Mouse (Mus musculus): Measurements from ENCODE around the gene Tmx1. TPM values are rescaled to one million over a fixed set of nuclear protein-coding genes. Genes with fewer than 3 reads are reported as not detected.

Gene Tmx1
- polyA plus RNA-seq, 1 experiment from 2014 or later = 122 TPM

DNA sequence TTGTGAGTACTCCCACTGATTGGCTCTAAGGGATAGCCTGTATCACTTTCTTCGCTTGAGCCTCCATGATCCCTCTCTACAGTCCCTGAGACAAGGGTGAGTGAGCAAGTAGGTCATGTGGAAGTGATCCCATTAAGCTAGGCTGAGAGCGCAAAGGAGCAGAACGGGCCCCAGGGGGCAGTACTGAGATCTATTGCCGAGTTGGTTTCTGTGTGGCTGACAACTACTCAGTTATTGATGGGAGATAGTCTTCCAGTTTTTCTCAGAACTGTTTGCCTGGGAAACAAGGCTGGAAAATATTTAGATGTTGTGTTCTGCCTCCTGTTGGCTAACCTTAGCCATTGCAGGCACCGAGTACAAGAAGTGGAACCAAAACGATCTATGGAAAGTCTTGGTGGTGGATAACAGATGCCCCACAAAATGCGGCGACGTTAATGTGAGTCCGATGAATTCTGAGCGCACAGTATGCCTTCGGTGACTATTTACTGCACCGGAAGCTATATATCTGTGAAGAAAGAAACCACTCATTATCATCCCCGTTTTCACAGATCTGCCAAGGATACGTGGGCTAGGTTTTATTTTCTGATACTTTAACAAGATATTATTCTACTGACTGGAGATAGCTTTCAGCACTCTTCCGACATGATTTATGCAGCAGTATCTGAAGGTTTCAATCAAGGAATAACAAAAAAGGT lies 24.8 kb downstream of the Tmx1 start:
- peaks cover 7% of the 10 kb centered on the region; the same call in 1 of the 2 replicates for H3K4me1 ChIP-seq (ENCODE audit: insufficient read depth, low read length)
- ATAC-seq (ENCODE audit: low FRiP score, low TSS enrichment) = peak; percentile 88
- no peaks in the 10 kb centered on the region for H3K36me3 ChIP-seq (ENCODE audit: insufficient read depth, low read length)
- H3K9ac ChIP-seq (replicated peaks; ENCODE audit: low read length) = no peak overlapping the region
- no peaks in the 10 kb centered on the region for H3K27me3 ChIP-seq (ENCODE audit: insufficient read depth, low read length)
- no peaks in the 10 kb centered on the region for H3K9me3 ChIP-seq (ENCODE audit: low read length)
- H3K4me3 ChIP-seq (ENCODE audit: low read length) = peak overlapping the region; percentile 14; the same call in 1 of the 2 replicates
- WGBS = 74% methylated on average over 16 of the region's 16 CpGs
- H3K27ac ChIP-seq (ENCODE audit: low read length) = no peak overlapping the region
- peak overlapping the region; percentile 44 for H3K4me2 ChIP-seq (replicated peaks; ENCODE audit: low read depth, low read length)

DNA sequence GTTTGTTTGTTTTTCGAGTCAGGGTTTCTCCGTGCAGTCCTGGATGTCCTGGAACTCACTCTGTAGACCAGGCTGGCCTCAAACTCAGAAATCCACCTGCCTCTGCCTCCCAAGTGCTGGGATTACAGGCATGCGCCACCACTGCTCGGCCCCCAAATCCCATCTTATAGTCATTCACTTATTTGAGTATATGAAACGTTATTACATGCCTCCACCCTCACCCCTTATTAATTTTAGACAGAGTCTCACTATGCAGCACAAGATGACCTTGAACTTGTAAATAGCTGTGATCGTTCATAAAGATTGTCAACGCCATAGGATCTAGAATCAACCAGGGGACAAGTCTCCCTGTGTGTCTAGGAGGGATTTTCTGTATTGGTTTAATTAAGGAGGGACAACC lies 33.1 kb downstream of the Tmx1 start:
- WGBS = 82% methylated on average over 7 of the region's 7 CpGs
- Histone ChIP-seq H3K27me3 (ENCODE audit: insufficient read depth, low read length) (no peaks in the 10 kb centered on the region), H3K4me2 (replicated peaks; ENCODE audit: low read depth, low read length) (no peak overlapping the region), H3K9ac (replicated peaks; ENCODE audit: low read length) (no peak overlapping the region), H3K4me3 (ENCODE audit: low read length) (no peak overlapping the region), H3K9me3 (ENCODE audit: low read length) (no peaks in the 10 kb centered on the region), H3K4me1 (ENCODE audit: insufficient read depth, low read length) (no peaks in the 10 kb centered on the region), H3K36me3 (ENCODE audit: insufficient read depth, low read length) (no peaks in the 10 kb centered on the region), H3K27ac (ENCODE audit: low read length) (no peak overlapping the region)
- no peak for ATAC-seq (ENCODE audit: low FRiP score, low TSS enrichment)

DNA sequence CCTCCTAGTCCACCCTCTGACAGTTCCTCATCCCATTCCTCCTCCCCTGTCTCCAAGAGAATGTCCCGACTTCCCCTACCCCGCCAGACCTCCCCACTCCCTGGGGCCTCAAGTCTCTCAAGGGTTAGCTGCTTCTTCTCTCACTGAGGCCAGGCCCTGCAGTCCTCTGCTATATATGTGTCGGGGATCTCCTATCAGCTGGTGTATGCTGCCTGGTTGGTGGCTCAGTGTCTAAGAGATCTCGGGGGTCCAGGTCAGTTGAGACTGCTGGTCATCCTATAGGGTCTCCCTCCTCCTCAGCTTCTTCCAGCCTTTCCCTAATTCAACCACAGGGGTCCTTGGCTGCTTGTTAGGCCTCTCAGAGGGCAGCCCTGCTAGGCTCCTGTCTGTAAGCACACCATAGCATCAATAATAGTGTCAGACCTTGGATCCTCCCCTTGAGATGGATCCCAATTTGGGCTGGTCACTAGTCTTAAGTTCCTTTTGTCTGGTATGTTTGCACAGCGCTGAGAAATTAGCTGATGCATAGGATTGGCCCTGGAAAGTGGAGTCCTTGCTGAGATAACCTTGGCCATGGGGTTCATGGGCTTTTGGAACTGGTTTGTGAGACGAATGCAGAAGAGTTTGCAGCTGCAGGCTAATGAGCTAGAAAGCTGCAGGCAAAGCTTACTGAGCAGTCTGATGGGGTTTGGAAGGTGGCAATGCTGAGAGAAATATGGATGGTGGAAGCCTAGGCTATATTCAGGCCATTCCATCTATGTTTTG lies 34.0 kb downstream of the Tmx1 start:
- no peak for ATAC-seq (ENCODE audit: low FRiP score, low TSS enrichment)
- no peaks in the 10 kb centered on the region for H3K9me3 ChIP-seq (ENCODE audit: low read length)
- 77% methylated on average over 6 of the region's 6 CpGs for WGBS

DNA sequence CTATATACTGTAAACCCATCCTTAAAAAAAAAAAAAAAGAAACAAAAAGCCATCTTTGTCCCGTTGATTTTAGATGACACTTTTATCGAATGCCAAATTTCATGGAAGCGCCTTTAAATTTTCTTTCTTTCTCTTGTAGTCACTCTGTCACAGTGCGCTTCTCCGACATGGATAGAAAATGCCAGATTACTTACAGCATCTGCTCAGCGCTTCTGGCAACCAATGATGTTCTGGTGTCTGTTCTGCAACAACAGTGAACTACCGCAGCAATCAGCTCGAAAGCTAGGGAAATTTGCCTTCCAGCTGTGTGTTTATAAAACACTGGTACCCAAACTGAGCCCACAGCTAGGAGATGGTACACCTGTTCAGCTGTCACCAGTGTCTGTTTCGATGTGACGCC lies 39.5 kb downstream of the Tmx1 start:
- H3K27ac ChIP-seq (ENCODE audit: low read length) = no peak overlapping the region
- no peaks in the 10 kb centered on the region for H3K9me3 ChIP-seq (ENCODE audit: low read length)
- no peak overlapping the region for H3K4me3 ChIP-seq (ENCODE audit: low read length)
- 89% methylated on average over 10 of the region's 10 CpGs for WGBS
- no peak overlapping the region for H3K4me2 ChIP-seq (replicated peaks; ENCODE audit: low read depth, low read length)
- ATAC-seq (ENCODE audit: low FRiP score, low TSS enrichment) = no peak
- no peak overlapping the region for H3K9ac ChIP-seq (replicated peaks; ENCODE audit: low read length)
- H3K27me3 ChIP-seq (ENCODE audit: insufficient read depth, low read length) = no peaks in the 10 kb centered on the region
- H3K36me3 ChIP-seq (ENCODE audit: insufficient read depth, low read length) = no peaks in the 10 kb centered on the region
- no peaks in the 10 kb centered on the region for H3K4me1 ChIP-seq (ENCODE audit: insufficient read depth, low read length)

More for the DNA sequence above, 34.0 kb downstream of the Tmx1 start:
- Histone ChIP-seq H3K36me3 (ENCODE audit: insufficient read depth, low read length) (no peaks in the 10 kb centered on the region), H3K4me1 (ENCODE audit: insufficient read depth, low read length) (no peaks in the 10 kb centered on the region), H3K27ac (ENCODE audit: low read length) (no peak overlapping the region), H3K27me3 (ENCODE audit: insufficient read depth, low read length) (no peaks in the 10 kb centered on the region), H3K4me3 (ENCODE audit: low read length) (no peak overlapping the region), H3K9ac (replicated peaks; ENCODE audit: low read length) (no peak overlapping the region), H3K4me2 (replicated peaks; ENCODE audit: low read depth, low read length) (no peak overlapping the region)

DNA sequence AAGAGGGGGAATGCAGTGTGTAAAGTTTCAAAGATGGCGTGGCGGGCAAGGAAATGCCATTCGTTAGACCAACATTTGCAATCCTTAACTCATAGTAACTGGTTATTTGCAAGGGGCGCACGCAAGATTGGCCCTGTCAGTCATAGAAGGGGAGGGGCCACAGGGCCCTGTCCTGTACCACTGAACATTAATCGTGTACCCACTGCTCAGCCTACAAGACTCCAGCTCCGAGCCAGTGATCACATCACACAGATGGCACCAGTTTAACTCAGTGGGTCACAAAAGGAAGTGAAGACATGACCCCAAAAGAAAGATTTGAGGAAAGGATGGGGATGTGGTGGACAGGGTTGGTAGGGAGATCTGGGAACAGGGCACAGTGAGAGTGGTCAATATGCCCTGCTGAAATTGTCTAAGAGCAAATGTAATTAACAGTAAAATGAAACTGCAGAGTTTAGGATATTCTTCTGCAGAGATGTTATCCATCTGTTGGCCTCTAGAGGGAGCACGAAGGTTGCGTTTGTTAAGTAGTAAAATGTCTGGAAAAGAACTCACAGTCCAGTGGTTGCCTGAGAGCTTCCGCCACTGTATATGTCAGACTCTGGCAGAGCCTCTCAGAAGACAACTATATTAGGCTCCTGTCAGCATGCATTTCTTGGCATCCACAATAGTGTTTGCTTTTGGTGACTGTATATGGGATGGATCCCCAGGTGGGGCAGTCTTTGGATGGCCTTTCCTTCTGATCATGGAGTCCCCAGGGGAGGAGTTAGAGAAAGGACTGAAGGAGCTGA lies 41.8 kb downstream of the Tmx1 start:
- no peaks in the 10 kb centered on the region for H3K27me3 ChIP-seq (ENCODE audit: insufficient read depth, low read length)
- no peak overlapping the region for H3K4me2 ChIP-seq (replicated peaks; ENCODE audit: low read depth, low read length)
- no peaks in the 10 kb centered on the region for H3K9me3 ChIP-seq (ENCODE audit: low read length)
- no peaks in the 10 kb centered on the region for H3K4me1 ChIP-seq (ENCODE audit: insufficient read depth, low read length)
- H3K36me3 ChIP-seq (ENCODE audit: insufficient read depth, low read length) = no peaks in the 10 kb centered on the region
- WGBS = 56% methylated on average over 10 of the region's 10 CpGs
- no peak overlapping the region for H3K27ac ChIP-seq (ENCODE audit: low read length)
- H3K9ac ChIP-seq (replicated peaks; ENCODE audit: low read length) = no peak overlapping the region
- no peak overlapping the region for H3K4me3 ChIP-seq (ENCODE audit: low read length)
- ATAC-seq (ENCODE audit: low FRiP score, low TSS enrichment) = peak; percentile 67

DNA sequence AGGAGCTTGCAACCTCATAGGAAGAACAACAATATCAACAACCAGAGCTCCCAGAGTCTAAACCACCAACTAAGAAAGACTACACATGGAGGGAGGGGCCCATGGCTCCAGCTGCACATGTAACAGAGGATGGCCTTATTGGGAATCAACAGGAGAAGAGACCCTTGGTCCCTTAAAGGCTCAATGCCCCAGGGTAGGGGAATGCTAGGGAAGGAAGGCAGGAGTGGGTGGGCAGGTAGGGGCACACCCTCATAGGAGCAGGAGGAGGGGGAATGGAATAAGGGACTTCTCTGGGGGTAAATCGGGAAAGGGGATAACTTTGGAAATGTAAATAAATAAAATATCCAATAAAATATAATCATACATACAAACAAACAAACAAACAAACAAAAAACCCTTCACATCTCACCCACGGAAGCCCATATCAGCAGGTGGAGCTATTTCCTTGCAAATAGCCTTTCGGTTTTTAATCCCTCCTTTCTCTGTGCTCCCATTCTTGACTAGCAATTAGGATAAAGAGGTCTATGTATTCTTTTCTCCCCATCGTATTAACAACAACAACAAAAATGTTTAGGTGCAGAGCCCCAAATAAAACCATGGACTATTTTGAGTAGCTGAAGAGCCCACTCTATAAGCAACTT lies 42.5 kb downstream of the Tmx1 start:
- ATAC-seq (ENCODE audit: low FRiP score, low TSS enrichment) = peak; percentile 65
- Histone ChIP-seq H3K9ac (replicated peaks; ENCODE audit: low read length) (no peak overlapping the region), H3K4me2 (replicated peaks; ENCODE audit: low read depth, low read length) (no peak overlapping the region), H3K27me3 (ENCODE audit: insufficient read depth, low read length) (no peaks in the 10 kb centered on the region), H3K27ac (ENCODE audit: low read length) (no peak overlapping the region), H3K4me3 (ENCODE audit: low read length) (no peak overlapping the region), H3K36me3 (ENCODE audit: insufficient read depth, low read length) (no peaks in the 10 kb centered on the region), H3K4me1 (ENCODE audit: insufficient read depth, low read length) (no peaks in the 10 kb centered on the region), H3K9me3 (ENCODE audit: low read length) (no peaks in the 10 kb centered on the region)
- WGBS = 68% methylated on average over 4 of the region's 4 CpGs

DNA sequence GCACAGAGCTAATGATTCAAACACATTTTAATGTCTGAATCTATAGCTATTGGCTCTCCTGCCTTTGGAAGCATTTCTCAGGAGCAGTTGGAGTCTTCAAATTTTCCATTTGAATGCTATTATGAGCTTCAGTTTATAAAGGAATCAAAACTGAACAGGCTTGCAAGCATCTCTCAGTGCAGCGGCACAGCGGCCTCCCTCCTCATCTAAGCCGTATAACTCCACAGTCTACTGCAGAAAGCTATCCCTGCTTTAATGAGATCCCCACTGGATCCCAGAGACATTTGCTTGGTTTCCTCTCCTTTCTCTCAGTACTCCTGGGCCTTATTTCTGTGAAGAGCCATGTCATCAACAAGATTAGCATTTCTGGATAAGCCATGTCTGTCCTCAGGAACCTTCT lies 45.2 kb downstream of the Tmx1 start:
- no peak overlapping the region for H3K4me3 ChIP-seq (ENCODE audit: low read length)
- H3K9me3 ChIP-seq (ENCODE audit: low read length) = no peaks in the 10 kb centered on the region
- no peak overlapping the region for H3K27ac ChIP-seq (ENCODE audit: low read length)
- no peaks in the 10 kb centered on the region for H3K36me3 ChIP-seq (ENCODE audit: insufficient read depth, low read length)
- ATAC-seq (ENCODE audit: low FRiP score, low TSS enrichment) = no peak
- no peak overlapping the region for H3K9ac ChIP-seq (replicated peaks; ENCODE audit: low read length)
- H3K4me2 ChIP-seq (replicated peaks; ENCODE audit: low read depth, low read length) = no peak overlapping the region
- H3K4me1 ChIP-seq (ENCODE audit: insufficient read depth, low read length) = no peaks in the 10 kb centered on the region
- WGBS = 77% methylated on average over 3 of the region's 3 CpGs
- H3K27me3 ChIP-seq (ENCODE audit: insufficient read depth, low read length) = no peaks in the 10 kb centered on the region

DNA sequence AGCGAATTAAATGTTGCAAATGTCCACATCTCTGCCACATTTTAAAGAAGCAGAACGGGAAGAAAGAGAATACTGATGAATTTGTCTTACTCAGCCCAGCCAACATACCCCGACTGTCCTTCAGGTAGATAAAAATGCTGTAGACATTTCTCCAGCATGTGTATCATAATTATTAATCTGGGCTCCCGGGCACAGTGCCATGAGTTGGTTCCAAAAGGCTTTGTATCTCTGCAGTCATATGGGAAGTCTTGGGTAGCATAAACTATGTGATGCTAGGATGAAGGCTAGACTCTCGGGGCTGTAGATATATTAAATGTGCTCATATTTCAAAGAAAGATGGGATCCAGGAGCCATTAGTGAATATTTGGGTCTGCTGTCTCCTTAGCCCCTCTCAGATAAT lies 53.1 kb downstream of the Tmx1 start:
- Histone ChIP-seq H3K9ac (replicated peaks; ENCODE audit: low read length) (no peak overlapping the region), H3K4me1 (ENCODE audit: insufficient read depth, low read length) (no peaks in the 10 kb centered on the region), H3K4me3 (ENCODE audit: low read length) (no peak overlapping the region), H3K9me3 (ENCODE audit: low read length) (no peaks in the 10 kb centered on the region), H3K27me3 (ENCODE audit: insufficient read depth, low read length) (no peaks in the 10 kb centered on the region), H3K4me2 (replicated peaks; ENCODE audit: low read depth, low read length) (no peak overlapping the region), H3K27ac (ENCODE audit: low read length) (no peak overlapping the region), H3K36me3 (ENCODE audit: insufficient read depth, low read length) (no peaks in the 10 kb centered on the region)
- WGBS = 90% methylated on average over 5 of the region's 5 CpGs
- ATAC-seq (ENCODE audit: low FRiP score, low TSS enrichment) = no peak

DNA sequence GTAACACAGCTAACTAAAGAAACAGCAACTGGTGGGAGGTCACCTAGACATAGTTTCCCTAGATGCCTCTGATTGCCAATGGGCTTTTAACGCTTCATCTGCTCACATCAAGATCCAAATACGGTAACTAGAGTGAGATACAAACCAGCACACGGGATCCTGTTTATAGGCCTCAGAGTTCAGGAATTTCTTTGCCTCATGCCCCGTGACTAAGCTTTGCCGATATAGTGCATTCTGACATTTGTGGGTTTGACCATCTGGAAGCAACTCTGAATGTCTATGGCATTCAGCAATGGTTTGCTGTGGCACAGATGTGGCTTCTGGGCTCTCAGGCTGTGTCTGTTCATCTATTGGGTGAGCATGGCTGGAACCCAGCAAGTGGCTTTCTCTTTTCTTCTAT lies 59.1 kb downstream of the Tmx1 start:
- Histone ChIP-seq H3K4me3 (ENCODE audit: low read length) (no peak overlapping the region), H3K4me1 (ENCODE audit: insufficient read depth, low read length) (no peaks in the 10 kb centered on the region), H3K27me3 (ENCODE audit: insufficient read depth, low read length) (no peaks in the 10 kb centered on the region), H3K27ac (ENCODE audit: low read length) (no peak overlapping the region), H3K36me3 (ENCODE audit: insufficient read depth, low read length) (no peaks in the 10 kb centered on the region), H3K9ac (replicated peaks; ENCODE audit: low read length) (no peak overlapping the region), H3K9me3 (ENCODE audit: low read length) (no peaks in the 10 kb centered on the region), H3K4me2 (replicated peaks; ENCODE audit: low read depth, low read length) (no peak overlapping the region)
- no peak for ATAC-seq (ENCODE audit: low FRiP score, low TSS enrichment)
- WGBS = 82% methylated on average over 5 of the region's 5 CpGs
